Mouse (Mus musculus): Measurements from ENCODE around the gene Pax2. TPM values are rescaled to one million over a fixed set of nuclear protein-coding genes. Genes with fewer than 3 reads are reported as not detected.

Pax2 gene
- total and polyA plus RNA-seq, 3 experiments: not detected

GRCm38 (mm10) chr19:44746541-44747024, 9.3 kb upstream of the Pax2 start:
- H3K9ac ChIP-seq (ENCODE audit: insufficient read depth, low read depth): no peak overlapping the region
- H3K79me2 ChIP-seq (replicated peaks; ENCODE audit: control insufficient read depth, extremely low read depth, insufficient read depth, poor library complexity, severe bottlenecking): no peaks in the 10 kb centered on the region
- H3K36me3 ChIP-seq (replicated peaks in 1 of 2; ENCODE audit: control insufficient read depth in 1 of 2, insufficient read depth in 1 of 2, low read length in 1 of 2): no peaks in the 10 kb centered on the region
- no peak overlapping the region for H3K27ac ChIP-seq (ENCODE audit: insufficient read depth, low read depth)
- dilution Hi-C loops (cut with MboI; ENCODE audit: extremely low pct_ligation_motif_present, extremely low pct_unique_long_range_greater_than_20kb, low sequenced_read_pairs): no loop called here
- DNase-seq (ENCODE audit: extremely low read depth): no peak
- no peak overlapping the region for H3K4me3 ChIP-seq (replicated peaks in 1 of 3; ENCODE audit: low read depth in 2 of 3, low read length in 2 of 3, poor library complexity in 1 of 3)
- no peaks in the 10 kb centered on the region for H3K9me3 ChIP-seq (replicated peaks; ENCODE audit: low read length)
- in situ Hi-C loops (cut with MboI; ENCODE audit: low pct_ligation_motif_present, low pct_unique_long_range_greater_than_20kb, low sequenced_read_pairs): loop anchor here (10.0 kb wide), 1 partner anchor 152 kb away; no protein-coding TSS in a partner anchor
- no peak overlapping the region for H3K4me2 ChIP-seq (ENCODE audit: insufficient read depth, low read depth, poor library complexity, severe bottlenecking)
- H3K4me1 ChIP-seq (ENCODE audit: control insufficient read depth in 1 of 2, insufficient read depth in 2 of 2): peaks cover 5 to 15% of the 10 kb centered on the region in 2 experiments; a peak in 2 of 4 replicates
- peaks cover 90% of the 10 kb centered on the region for H3K27me3 ChIP-seq (replicated peaks)
- no peak for TF ChIP-seq CHD2 (IDR thresholded peaks at IDR 0.05; ENCODE audit: low read length)
- no peak for TF ChIP-seq GABPA (IDR thresholded peaks at IDR 0.05; ENCODE audit: insufficient replicate concordance, low read depth, low read length)
- no peak for TF ChIP-seq NRF1 (IDR thresholded peaks at IDR 0.05; ENCODE audit: low read depth, low read length)
- no peak for TF ChIP-seq MEF2A (IDR thresholded peaks at IDR 0.05; ENCODE audit: borderline replicate concordance, low read depth, low read length)
- TF ChIP-seq USF2 (conservative IDR thresholded peaks at IDR 0.05; ENCODE audit: low read depth, low read length): no peak
- TF ChIP-seq HCFC1 (IDR thresholded peaks at IDR 0.05; ENCODE audit: low read depth, low read length): no peak
- no peak for TF ChIP-seq CTCF (conservative IDR thresholded peaks at IDR 0.05 in 1 of 2, IDR thresholded peaks at IDR 0.05 in 1 of 2; ENCODE audit: low read depth in 2 of 2, low read length in 2 of 2)
- TF ChIP-seq SMC3 (IDR thresholded peaks at IDR 0.05; ENCODE audit: low read depth, low read length): no peak
- no peak for TF ChIP-seq JUN (IDR thresholded peaks at IDR 0.05; ENCODE audit: insufficient read depth, low read depth, low read length)
- TF ChIP-seq TCF12 (IDR thresholded peaks at IDR 0.05; ENCODE audit: low read depth, low read length): no peak

- no peak overlapping the region for H3K9ac ChIP-seq (ENCODE audit: insufficient read depth, low read depth)
- no peak overlapping the region for H3K4me2 ChIP-seq (ENCODE audit: insufficient read depth, low read depth, poor library complexity, severe bottlenecking)
- DNase-seq (ENCODE audit: extremely low read depth): no peak
- no peaks in the 10 kb centered on the region for H3K36me3 ChIP-seq (replicated peaks in 1 of 2; ENCODE audit: control insufficient read depth in 1 of 2, insufficient read depth in 1 of 2, low read length in 1 of 2)
- dilution Hi-C loops (cut with MboI; ENCODE audit: extremely low pct_ligation_motif_present, extremely low pct_unique_long_range_greater_than_20kb, low sequenced_read_pairs) (no loop called here), in situ Hi-C loops (cut with MboI; ENCODE audit: low pct_ligation_motif_present, low pct_unique_long_range_greater_than_20kb, low sequenced_read_pairs) (loop anchor here (10.0 kb wide), 1 partner anchor 153 kb away; no protein-coding TSS in a partner anchor)
- H3K79me2 ChIP-seq (replicated peaks; ENCODE audit: control insufficient read depth, extremely low read depth, insufficient read depth, poor library complexity, severe bottlenecking): no peaks in the 10 kb centered on the region
- H3K9me3 ChIP-seq (replicated peaks; ENCODE audit: low read length): no peaks in the 10 kb centered on the region
- H3K4me1 ChIP-seq (ENCODE audit: control insufficient read depth in 1 of 2, insufficient read depth in 2 of 2): peaks cover 5 to 17% of the 10 kb centered on the region in 2 experiments; a peak in 2 of 4 replicates
- TF ChIP-seq USF2 (conservative IDR thresholded peaks at IDR 0.05; ENCODE audit: low read depth, low read length) (no peak), MXI1 (IDR thresholded peaks at IDR 0.05; ENCODE audit: low read depth, low read length) (no peak), ETS1 (conservative IDR thresholded peaks at IDR 0.05; ENCODE audit: low read depth, low read length) (no peak), POLR2AphosphoS2 (IDR thresholded peaks at IDR 0.05; ENCODE audit: low read depth, low read length) (no peak), KAT2A (IDR thresholded peaks at IDR 0.05; ENCODE audit: insufficient replicate concordance, low read length) (no peak)
- peaks cover 90% of the 10 kb centered on the region for H3K27me3 ChIP-seq (replicated peaks)
- H3K27ac ChIP-seq (ENCODE audit: insufficient read depth, low read depth): no peak overlapping the region
- no peak overlapping the region for H3K4me3 ChIP-seq (replicated peaks in 1 of 3; ENCODE audit: low read depth in 2 of 3, low read length in 2 of 3, poor library complexity in 1 of 3)
Observed at GRCm38 (mm10) chr19:44747471-44747870, 8.4 kb upstream of the Pax2 start.

Data from CH12.LX (cell line).